Comparison of ENCODE assay signal across 12 mouse cellular contexts in the genomic region with DNA sequence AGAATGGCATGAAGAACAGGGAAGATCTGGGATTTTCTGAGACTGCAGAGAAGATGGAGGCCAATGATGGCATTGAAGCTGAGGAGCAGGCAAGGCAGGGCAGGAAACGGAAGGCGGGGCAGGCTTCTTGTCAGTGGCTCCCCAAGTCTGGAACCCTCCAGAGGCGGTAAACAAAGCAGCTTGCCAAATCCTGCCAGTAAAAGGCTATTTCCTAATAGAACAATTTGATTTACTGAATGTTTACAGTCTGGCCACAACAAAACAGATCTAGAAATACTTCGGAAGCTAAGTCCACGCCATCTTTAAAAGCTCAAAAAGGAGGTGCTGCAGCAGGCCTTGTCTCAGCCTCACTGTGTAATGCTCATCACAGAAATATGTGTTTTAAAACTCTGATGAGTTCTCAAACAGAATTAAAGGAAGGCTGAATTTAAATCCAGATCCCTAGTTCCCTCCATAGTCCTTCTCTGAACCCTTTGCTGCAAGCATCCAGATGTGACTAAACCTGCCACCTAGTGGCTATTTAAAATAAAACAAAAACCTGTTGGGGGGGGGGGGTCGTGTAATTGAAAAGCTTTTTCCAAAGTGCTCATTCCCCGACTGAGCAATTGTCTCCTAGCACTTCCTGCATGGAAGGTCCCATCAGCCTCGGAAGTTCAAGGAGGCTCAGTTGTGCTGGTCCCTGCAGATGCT. TPM values are rescaled to one million over a fixed set of nuclear protein-coding genes. Genes with fewer than 3 reads are reported as not detected.
DNase-seq lines count a peak whose midpoint lies in the region; ATAC-seq and TF ChIP-seq lines count a peak whose summit lies in the region.
"Had no signal": no experiment of that assay in that cellular context is flagged by ENCODE, and none has a peak within 500 bp of the region (broad histone marks: within the 10 kb centered on the region; RNA-seq: fewer than 3 reads in every experiment).

No protein-coding gene starts in this region.

- H3K4me3 ChIP-seq in forebrain, embryonic 14.5 days (ENCODE audit: low read depth, low read length) = no peak overlapping the region
- no peak overlapping the region for H3K4me3 ChIP-seq in forebrain, embryonic 16.5 days (replicated peaks; ENCODE audit: low read length)
- no peak overlapping the region for H3K4me3 ChIP-seq in midbrain, embryonic 11.5 days (ENCODE audit: low read depth, low read length)
- no peak overlapping the region for H3K4me3 ChIP-seq in midbrain, embryonic 15.5 days
- H3K4me3 ChIP-seq in bone marrow macrophage, adult 2 months (ENCODE audit: insufficient read depth, low read length) = no peak overlapping the region
- H3K4me3 ChIP-seq: embryonic facial prominence, embryonic 12.5 days; limb, embryonic 12.5 days; myocyte had no signal

- H3K4me1 ChIP-seq in forebrain, embryonic 14.5 days (ENCODE audit: control insufficient read depth, insufficient read depth, low read length) = no peaks in the 10 kb centered on the region
- H3K4me1 ChIP-seq in forebrain, embryonic 16.5 days (replicated peaks; ENCODE audit: control insufficient read depth, insufficient read depth, low read length) = no peaks in the 10 kb centered on the region; the same call in 1 of the 2 replicates
- H3K4me1 ChIP-seq in midbrain, embryonic 11.5 days (ENCODE audit: control insufficient read depth, insufficient read depth, low read length) = no peaks in the 10 kb centered on the region
- H3K4me1 ChIP-seq in midbrain, embryonic 15.5 days = no peaks in the 10 kb centered on the region
- H3K4me1 ChIP-seq in bone marrow macrophage, adult 2 months (ENCODE audit: control insufficient read depth, insufficient read depth, low read length) = peaks cover 9% of the 10 kb centered on the region

- DNase-seq in forebrain, embryonic 14.5 days (ENCODE audit: low spot score) = peak; percentile 22
- DNase-seq in midbrain, embryonic 11.5 days (ENCODE audit: low spot score, missing footprints) = peak; percentile 78
- peak; percentile 84 for DNase-seq in lung, postnatal 36 days
- no peak for DNase-seq in cerebellum, adult 9-11 months
- DNase-seq in right cerebral cortex, adult 18-20 months = no peak
- DNase-seq: gastrocnemius, postnatal 25 days had no signal

- H3K36me3 ChIP-seq in forebrain, embryonic 14.5 days (ENCODE audit: control insufficient read depth, insufficient read depth, low read length) = no peaks in the 10 kb centered on the region
- no peaks in the 10 kb centered on the region for H3K36me3 ChIP-seq in forebrain, embryonic 16.5 days (ENCODE audit: control insufficient read depth, insufficient read depth)
- H3K36me3 ChIP-seq in midbrain, embryonic 11.5 days (ENCODE audit: control insufficient read depth, insufficient read depth, low read length) = no peaks in the 10 kb centered on the region
- H3K36me3 ChIP-seq in midbrain, embryonic 15.5 days (replicated peaks) = no peaks in the 10 kb centered on the region
- H3K36me3 ChIP-seq: embryonic facial prominence, embryonic 12.5 days; limb, embryonic 12.5 days had no signal

- no peak overlapping the region for H3K27ac ChIP-seq in forebrain, embryonic 14.5 days (ENCODE audit: low read depth, low read length)
- no peak overlapping the region for H3K27ac ChIP-seq in forebrain, embryonic 16.5 days (ENCODE audit: low read length)
- H3K27ac ChIP-seq in midbrain, embryonic 11.5 days (ENCODE audit: low read depth, low read length) = no peak overlapping the region
- H3K27ac ChIP-seq in midbrain, embryonic 15.5 days = no peak overlapping the region
- H3K27ac ChIP-seq in bone marrow macrophage, adult 2 months (ENCODE audit: insufficient read depth, low read depth, low read length) = no peak overlapping the region
- H3K27ac ChIP-seq: embryonic facial prominence, embryonic 12.5 days; limb, embryonic 12.5 days had no signal

- H3K9me3 ChIP-seq in forebrain, embryonic 14.5 days (replicated peaks; ENCODE audit: control insufficient read depth, low read length) = no peaks in the 10 kb centered on the region
- no peaks in the 10 kb centered on the region for H3K9me3 ChIP-seq in forebrain, embryonic 16.5 days (ENCODE audit: control insufficient read depth, low read length)
- no peaks in the 10 kb centered on the region; the same call in 1 of the 2 replicates for H3K9me3 ChIP-seq in midbrain, embryonic 11.5 days (ENCODE audit: control insufficient read depth, low read length)
- H3K9me3 ChIP-seq in midbrain, embryonic 15.5 days = no peaks in the 10 kb centered on the region
- H3K9me3 ChIP-seq: embryonic facial prominence, embryonic 12.5 days had no signal

- no peaks in the 10 kb centered on the region for H3K27me3 ChIP-seq in forebrain, embryonic 14.5 days (replicated peaks; ENCODE audit: control insufficient read depth, insufficient read depth, low read length)
- H3K27me3 ChIP-seq in forebrain, embryonic 16.5 days (replicated peaks; ENCODE audit: control insufficient read depth, insufficient read depth, low read length) = peaks cover 4% of the 10 kb centered on the region; the same call in 1 of the 2 replicates
- H3K27me3 ChIP-seq in midbrain, embryonic 11.5 days (ENCODE audit: control insufficient read depth, insufficient read depth, low read length) = no peaks in the 10 kb centered on the region
- H3K27me3 ChIP-seq in midbrain, embryonic 15.5 days (replicated peaks) = no peaks in the 10 kb centered on the region
- H3K27me3 ChIP-seq: embryonic facial prominence, embryonic 12.5 days; limb, embryonic 12.5 days had no signal

- no peak overlapping the region for H3K9ac ChIP-seq in forebrain, embryonic 14.5 days (ENCODE audit: low read length)
- no peak overlapping the region for H3K9ac ChIP-seq in forebrain, embryonic 16.5 days (replicated peaks; ENCODE audit: low read depth, low read length)
- H3K9ac ChIP-seq in midbrain, embryonic 11.5 days (ENCODE audit: low read length) = no peak overlapping the region
- H3K9ac ChIP-seq in midbrain, embryonic 15.5 days = no peak overlapping the region
- H3K9ac ChIP-seq: embryonic facial prominence, embryonic 12.5 days; limb, embryonic 12.5 days had no signal

- TF ChIP-seq CTCF in bone marrow macrophage, adult 2 months (IDR thresholded peaks at IDR 0.05; ENCODE audit: low read depth, low read length) = peak; percentile 42; the same call in 1 of the 2 replicates

- WGBS in forebrain, embryonic 14.5 days = 48% methylated on average over 8 of the region's 8 CpGs
- 46% methylated on average over 8 of the region's 8 CpGs for WGBS in forebrain, embryonic 16.5 days
- 50% methylated on average over 8 of the region's 8 CpGs for WGBS in midbrain, embryonic 11.5 days
- WGBS in midbrain, embryonic 15.5 days = 55% methylated on average over 8 of the region's 8 CpGs

- ATAC-seq in forebrain, embryonic 14.5 days = no peak
- ATAC-seq in forebrain, embryonic 16.5 days = no peak
- no peak for ATAC-seq in midbrain, embryonic 11.5 days (ENCODE audit: low FRiP score)
- ATAC-seq in midbrain, embryonic 15.5 days (replicated peaks) = no peak

- H3K4me2 ChIP-seq in forebrain, embryonic 14.5 days (ENCODE audit: low read length) = no peak overlapping the region
- H3K4me2 ChIP-seq in forebrain, embryonic 16.5 days (ENCODE audit: low read length) = no peak overlapping the region
- H3K4me2 ChIP-seq in midbrain, embryonic 11.5 days = no peak overlapping the region
- H3K4me2 ChIP-seq in midbrain, embryonic 15.5 days = no peak overlapping the region
- H3K4me2 ChIP-seq: embryonic facial prominence, embryonic 12.5 days; limb, embryonic 12.5 days had no signal

- no peak for TF ChIP-seq POLR2A in bone marrow macrophage, adult 2 months (IDR thresholded peaks at IDR 0.05; ENCODE audit: borderline replicate concordance, low read depth, low read length)

RNA-seq across cellular contexts. Expression of a gene that starts 14.9 kb away (rescaled TPM):
- not detected in 2 replicates for polyA plus RNA-seq in forebrain, embryonic 14.5 days (2014; fragmentation: Nextera tagmentation; extraction: Ambion mirVana)
- not detected in 2 replicates for polyA plus RNA-seq in forebrain, embryonic 16.5 days (2015; fragmentation: Nextera tagmentation; extraction: Ambion mirVana)
- 0.10 TPM in 1 of 2 replicates, not detected in the other for polyA plus RNA-seq in midbrain, embryonic 11.5 days (2014; fragmentation: Nextera tagmentation; extraction: Ambion mirVana)
- polyA plus RNA-seq in midbrain, embryonic 15.5 days (2015; fragmentation: Nextera tagmentation; extraction: Ambion mirVana) = not detected in 2 replicates
- not detected in 2 replicates for polyA plus RNA-seq in bone marrow macrophage, adult 2 months (2012; ENCODE audit: insufficient read depth, insufficient read length, missing spikeins)
- polyA plus RNA-seq: embryonic facial prominence, embryonic 12.5 days; limb, embryonic 12.5 days; myocyte had no signal

RNA-seq across cellular contexts. Expression of a gene that starts 16.5 kb away (rescaled TPM):
- polyA plus RNA-seq in forebrain, embryonic 14.5 days (2014; fragmentation: Nextera tagmentation; extraction: Ambion mirVana) = 108 and 131 TPM in 2 replicates
- polyA plus RNA-seq in forebrain, embryonic 16.5 days (2015; fragmentation: Nextera tagmentation; extraction: Ambion mirVana) = 73.2 and 80.9 TPM in 2 replicates
- 54.8 and 58.8 TPM in 2 replicates for polyA plus RNA-seq in midbrain, embryonic 11.5 days (2014; fragmentation: Nextera tagmentation; extraction: Ambion mirVana)
- polyA plus RNA-seq in midbrain, embryonic 15.5 days (2015; fragmentation: Nextera tagmentation; extraction: Ambion mirVana) = 110 and 122 TPM in 2 replicates
- polyA plus RNA-seq in bone marrow macrophage, adult 2 months (2012; ENCODE audit: insufficient read depth, insufficient read length, missing spikeins) = 992 and 1,024 TPM in 2 replicates

RNA-seq across cellular contexts. Expression of a gene that starts 17.0 kb away (rescaled TPM):
- polyA plus RNA-seq in forebrain, embryonic 14.5 days (2014; fragmentation: Nextera tagmentation; extraction: Ambion mirVana) = 18.8 and 23.8 TPM in 2 replicates
- 10.2 and 10.5 TPM in 2 replicates for polyA plus RNA-seq in forebrain, embryonic 16.5 days (2015; fragmentation: Nextera tagmentation; extraction: Ambion mirVana)
- 18.9 and 19.6 TPM in 2 replicates for polyA plus RNA-seq in midbrain, embryonic 11.5 days (2014; fragmentation: Nextera tagmentation; extraction: Ambion mirVana)
- 15.0 and 16.1 TPM in 2 replicates for polyA plus RNA-seq in midbrain, embryonic 15.5 days (2015; fragmentation: Nextera tagmentation; extraction: Ambion mirVana)
- polyA plus RNA-seq in bone marrow macrophage, adult 2 months (2012; ENCODE audit: insufficient read depth, insufficient read length, missing spikeins) = 376 and 481 TPM in 2 replicates

Comparison
In these comparisons a context has a peak if more than half of its experiments do, and no peak if none do; other contexts are left out.
1. DNase-seq: peak in forebrain, embryonic 14.5 days (single experiment), midbrain, embryonic 11.5 days (single experiment) and lung, postnatal 36 days (single experiment); none in cerebellum, adult 9-11 months (single experiment) and right cerebral cortex, adult 18-20 months (single experiment).
2. RNA of a gene that starts 17.0 kb away (polyA plus RNA-seq): 376 to 481 TPM in bone marrow macrophage, adult 2 months; 18.8 to 23.8 TPM in forebrain, embryonic 14.5 days, 18.9 to 19.6 TPM in midbrain, embryonic 11.5 days, 15.0 to 16.1 TPM in midbrain, embryonic 15.5 days and 10.2 to 10.5 TPM in forebrain, embryonic 16.5 days; every median in the first group is over 10 times any median in the second.